Mouse (Mus musculus) forebrain, embryonic 11.5 days (tissue): ENCODE measurements around the gene Olfr520. TPM values are rescaled to one million over a fixed set of nuclear protein-coding genes. Genes with fewer than 3 reads are reported as not detected.
A peak's percentile ranks its signal among the peaks of the same experiment; 100 is the strongest.

Experiments used
- ATAC-seq: fragments of 200-750 bp; cut with Nextera tagmentation; replicated peaks from 2 replicates; pipeline ENCODE4 v1.8.0; 2017; ENCODE audit warnings: moderate TSS enrichment; ENCODE audit not compliant: low FRiP score
- DNase-seq: peaks from one replicate; pipeline ENCODE4 v3.0.0-alpha.2; 2017; ENCODE audit warnings: low spot score
- H3K27ac ChIP-seq: fragments of 300-500 bp; sonication (generic); 2 replicates; pipeline ENCODE4 v1.5.1; 2014; ENCODE audit warnings: low read depth, low read length
- H3K27me3 ChIP-seq: fragments of 300-500 bp; sonication (generic); 2 replicates; pipeline ENCODE4 v1.6.1; 2014; ENCODE audit warnings: mild to moderate bottlenecking, low read length, mixed read lengths; ENCODE audit not compliant: control insufficient read depth, insufficient read depth
- H3K36me3 ChIP-seq: fragments of 300-500 bp; sonication (generic); 2 replicates; pipeline ENCODE4 v1.6.1; 2014; ENCODE audit warnings: mild to moderate bottlenecking, low read length, moderate library complexity, mixed read lengths; ENCODE audit not compliant: control insufficient read depth, insufficient read depth
- H3K4me1 ChIP-seq: fragments of 300-500 bp; sonication (generic); replicated peaks from 2 replicates; pipeline ENCODE4 v1.6.1; 2014; ENCODE audit warnings: low read length, mixed read lengths; ENCODE audit not compliant: control insufficient read depth, insufficient read depth
- H3K4me2 ChIP-seq: fragments of 300-500 bp; sonication (generic); 2 replicates; pipeline ENCODE4 v1.6.1; 2014; ENCODE audit warnings: low read depth, mild to moderate bottlenecking, low read length, moderate library complexity, mixed read lengths; ENCODE audit not compliant: severe bottlenecking
- H3K4me3 ChIP-seq: fragments of 300-500 bp; sonication (generic); 2 replicates; pipeline ENCODE4 v1.5.1; 2014; ENCODE audit warnings: low read depth, low read length
- H3K9ac ChIP-seq: fragments of 300-500 bp; sonication (generic); 2 replicates; pipeline ENCODE4 v1.6.1; 2014; ENCODE audit warnings: low read length
- H3K9me3 ChIP-seq: fragments of 300-500 bp; sonication (generic); 2 replicates; pipeline ENCODE4 v1.6.1; 2016; ENCODE audit warnings: low read length, mixed read lengths; ENCODE audit not compliant: control insufficient read depth
- WGBS: fragments of 180-500 bp; shearing (Covaris S2); extraction: QIAGEN DNeasy Blood & Tissue Kit; methylation state at CpG from one replicate; pipeline ENCODE4 v1.1.7; 2014; 5-methylcytosine and 5-hydroxymethylcytosine counted together
- polyA plus RNA-seq: library from polyadenylated mRNA; unstranded; fragments of >200 nt; fragmentation: Nextera tagmentation; extraction: Ambion mirVana; gene quantifications from 2 replicates; pipeline ENCODE4 v1.2.1, GENCODE M21; 2014

Olfr520 gene
- polyA plus RNA-seq, 1 experiment from 2014 or later, result not detected

DNA sequence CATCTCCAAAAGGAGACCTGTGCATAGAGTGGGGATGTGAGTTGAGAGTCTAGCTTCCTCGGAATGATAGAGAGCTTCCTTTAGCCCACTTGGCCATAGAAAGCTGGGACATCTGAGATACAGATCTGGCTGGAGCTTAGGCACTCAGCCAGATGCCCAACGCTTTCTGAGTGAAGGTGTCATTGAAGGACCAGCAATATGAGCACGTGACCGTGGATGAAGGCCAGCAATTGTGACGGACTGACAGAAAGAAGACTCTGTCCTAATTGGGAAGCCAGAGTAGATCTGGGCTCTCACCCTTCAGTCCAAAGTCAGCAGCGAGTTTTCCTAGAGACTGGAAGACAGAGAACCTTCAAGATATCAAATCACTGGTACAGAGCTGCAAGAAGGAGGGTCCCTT, 22.4 kb upstream of the Olfr520 start:
- ATAC-seq (no peak), DNase-seq (no peak)
- H3K9ac ChIP-seq, result no peak overlapping the region
- H3K4me1 ChIP-seq, result no peaks in the 10 kb centered on the region
- no peaks in the 10 kb centered on the region for H3K9me3 ChIP-seq
- no peaks in the 10 kb centered on the region for H3K36me3 ChIP-seq
- no peaks in the 10 kb centered on the region for H3K27me3 ChIP-seq
- no peak overlapping the region for H3K27ac ChIP-seq
- H3K4me3 ChIP-seq, result no peak overlapping the region
- 88% methylated on average over 6 of the region's 6 CpGs for WGBS
- H3K4me2 ChIP-seq, result no peak overlapping the region

GRCm38 (mm10) chr7:99708301-99708721, 21.8 kb upstream of the Olfr520 start:
- Histone ChIP-seq H3K9ac (no peak overlapping the region), H3K36me3 (no peaks in the 10 kb centered on the region), H3K4me3 (no peak overlapping the region), H3K4me1 (no peaks in the 10 kb centered on the region), H3K9me3 (no peaks in the 10 kb centered on the region), H3K27ac (no peak overlapping the region), H3K27me3 (no peaks in the 10 kb centered on the region), H3K4me2 (no peak overlapping the region)
- 81% methylated on average over 8 of the region's 8 CpGs for WGBS
- no peak for ATAC-seq
- DNase-seq, result no peak

GRCm38 (mm10) chr7:99708750-99709149, 21.3 kb upstream of the Olfr520 start:
- ATAC-seq (no peak), DNase-seq (no peak)
- Histone ChIP-seq H3K27me3 (no peaks in the 10 kb centered on the region), H3K9me3 (no peaks in the 10 kb centered on the region), H3K4me3 (no peak overlapping the region), H3K4me1 (no peaks in the 10 kb centered on the region), H3K27ac (no peak overlapping the region), H3K36me3 (no peaks in the 10 kb centered on the region), H3K4me2 (no peak overlapping the region), H3K9ac (no peak overlapping the region)
- WGBS, result 68% methylated on average over 5 of the region's 5 CpGs

GRCm38 (mm10) chr7:99709992-99710391, 20.1 kb upstream of the Olfr520 start:
- no peaks in the 10 kb centered on the region for H3K27me3 ChIP-seq
- ATAC-seq (no peak), DNase-seq (no peak)
- no peak overlapping the region for H3K4me2 ChIP-seq
- no peaks in the 10 kb centered on the region for H3K36me3 ChIP-seq
- no peak overlapping the region for H3K4me3 ChIP-seq
- WGBS, result 80% methylated on average over 7 of the region's 7 CpGs
- H3K27ac ChIP-seq, result no peak overlapping the region
- no peaks in the 10 kb centered on the region for H3K4me1 ChIP-seq
- H3K9me3 ChIP-seq, result no peaks in the 10 kb centered on the region
- H3K9ac ChIP-seq, result no peak overlapping the region

DNA sequence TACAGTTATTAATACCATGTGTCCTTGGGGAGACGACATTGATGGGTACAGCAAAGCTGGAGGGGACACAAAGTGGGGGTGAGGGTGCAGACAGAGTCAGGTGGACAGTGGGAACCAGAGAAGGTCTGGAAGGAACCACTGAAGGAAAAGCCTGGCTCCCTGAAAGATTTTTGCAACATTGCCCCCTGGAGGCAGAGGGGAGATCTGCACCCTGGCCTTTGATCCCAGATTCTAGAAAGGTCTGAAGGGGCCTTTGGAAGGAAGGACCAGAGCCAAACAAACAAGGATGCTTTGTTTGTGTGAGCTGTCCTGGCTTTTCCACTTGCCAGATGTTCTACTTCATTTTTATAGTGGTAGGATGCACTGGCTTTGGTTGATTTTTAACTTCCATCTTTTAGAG, 19.6 kb upstream of the Olfr520 start:
- WGBS, result 35% methylated on average over 1 of the region's 1 CpGs
- H3K4me1 ChIP-seq, result no peaks in the 10 kb centered on the region
- DNase-seq (peak; percentile 71), ATAC-seq (no peak)
- no peak overlapping the region for H3K9ac ChIP-seq
- no peak overlapping the region for H3K4me2 ChIP-seq
- no peaks in the 10 kb centered on the region for H3K9me3 ChIP-seq
- no peak overlapping the region for H3K27ac ChIP-seq
- H3K4me3 ChIP-seq, result no peak overlapping the region
- H3K27me3 ChIP-seq, result no peaks in the 10 kb centered on the region
- H3K36me3 ChIP-seq, result no peaks in the 10 kb centered on the region

- Histone ChIP-seq H3K4me3 (no peak within 1 kb of the TSS), H3K9me3 (no peaks in the 10 kb centered on the region), H3K27me3 (no peaks in the 10 kb centered on the region), H3K9ac (no peak within 1 kb of the TSS), H3K27ac (no peak within 1 kb of the TSS), H3K36me3 (no peaks in the 10 kb centered on the region), H3K4me2 (no peak within 1 kb of the TSS), H3K4me1 (no peaks in the 10 kb centered on the region)
- no peak for ATAC-seq
- 83% methylated on average over 8 of the region's 8 CpGs for WGBS
- no peak for DNase-seq
Observed at GRCm38 (mm10) chr7:99711166-99711565, 18.9 kb upstream of the Olfr520 start, which contains the start of gene Slco2b1. Gene Slco2b1 (minus strand): TSS chr7:99711340.

DNA sequence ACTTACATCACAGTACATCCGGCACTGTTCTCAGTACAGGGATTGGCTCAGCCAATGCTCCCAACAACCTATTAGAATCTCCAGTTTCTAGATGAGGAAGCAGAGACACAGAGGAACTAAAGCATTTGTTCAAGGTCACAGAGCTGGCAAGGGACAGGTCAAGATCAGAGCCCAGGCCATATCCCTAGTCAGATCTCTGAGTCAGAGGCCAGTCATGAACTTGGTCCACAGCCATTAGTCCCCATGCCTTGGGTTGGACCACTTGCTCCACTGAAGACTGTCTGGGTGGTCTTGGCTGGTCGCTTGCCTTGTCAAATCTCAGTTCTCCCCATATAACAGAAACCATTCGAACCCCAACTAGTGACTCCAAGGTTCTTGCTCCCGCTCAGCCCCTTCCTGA, 17.6 kb upstream of the Olfr520 start:
- Histone ChIP-seq H3K36me3 (no peaks in the 10 kb centered on the region), H3K4me2 (no peak overlapping the region), H3K4me1 (no peaks in the 10 kb centered on the region), H3K27me3 (no peaks in the 10 kb centered on the region), H3K4me3 (no peak overlapping the region), H3K9ac (no peak overlapping the region), H3K27ac (no peak overlapping the region), H3K9me3 (no peaks in the 10 kb centered on the region)
- WGBS, result 86% methylated on average over 4 of the region's 4 CpGs
- ATAC-seq (no peak), DNase-seq (no peak)

DNA sequence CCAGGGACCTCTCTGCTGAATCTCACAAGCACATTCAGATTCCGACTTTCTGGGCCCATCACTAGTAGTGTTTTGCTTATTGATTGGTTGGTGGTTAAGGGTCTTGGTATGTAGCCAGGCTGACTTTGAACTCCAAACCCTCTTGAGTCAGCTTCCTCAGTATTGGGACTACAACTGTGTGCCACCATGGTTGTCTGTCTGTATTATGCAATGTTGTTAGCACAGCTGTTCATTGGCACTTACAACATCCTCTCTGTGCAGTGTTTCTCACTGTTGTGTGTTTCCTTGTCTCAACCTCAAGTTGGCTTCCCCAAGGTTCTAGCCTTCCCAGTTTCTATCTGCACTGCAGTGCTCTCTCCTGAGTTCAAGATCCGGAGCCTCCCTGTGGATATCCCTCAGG, 13.5 kb upstream of the Olfr520 start:
- Histone ChIP-seq H3K4me3 (no peak overlapping the region), H3K4me1 (no peaks in the 10 kb centered on the region), H3K9me3 (no peaks in the 10 kb centered on the region), H3K9ac (no peak overlapping the region), H3K36me3 (no peaks in the 10 kb centered on the region), H3K27ac (no peak overlapping the region), H3K27me3 (no peaks in the 10 kb centered on the region; the same call in 1 of the 2 replicates), H3K4me2 (no peak overlapping the region)
- no peak for DNase-seq
- WGBS, result 90% methylated on average over 2 of the region's 2 CpGs
- ATAC-seq, result no peak

GRCm38 (mm10) chr7:99734612-99735011, 4.5 kb downstream of the Olfr520 start:
- 95% methylated on average over 2 of the region's 2 CpGs for WGBS

More at GRCm38 (mm10) chr7:99734612-99735011, 4.5 kb downstream of the Olfr520 start:
- Histone ChIP-seq H3K9ac (no peak overlapping the region), H3K4me1 (no peaks in the 10 kb centered on the region), H3K36me3 (no peaks in the 10 kb centered on the region), H3K27me3 (no peaks in the 10 kb centered on the region), H3K4me2 (no peak overlapping the region), H3K4me3 (no peak overlapping the region), H3K27ac (no peak overlapping the region), H3K9me3 (no peaks in the 10 kb centered on the region)
- no peak for ATAC-seq
- no peak for DNase-seq
